Mouse (Mus musculus) liver, embryonic 14.5 days (tissue): ENCODE results near the gene Gm45233.

ENCODE experiments used
- CTCF ChIP-seq: IDR thresholded peaks from 2 replicates; pipeline ENCODE4 v1.5.1; 2016; ENCODE audit warnings: antibody characterized with exemption, low read depth, control low read depth
- EP300 ChIP-seq: IDR thresholded peaks from 2 replicates; pipeline ENCODE4 v1.6.1; 2016; ENCODE audit warnings: antibody characterized with exemption, low read depth

DNA sequence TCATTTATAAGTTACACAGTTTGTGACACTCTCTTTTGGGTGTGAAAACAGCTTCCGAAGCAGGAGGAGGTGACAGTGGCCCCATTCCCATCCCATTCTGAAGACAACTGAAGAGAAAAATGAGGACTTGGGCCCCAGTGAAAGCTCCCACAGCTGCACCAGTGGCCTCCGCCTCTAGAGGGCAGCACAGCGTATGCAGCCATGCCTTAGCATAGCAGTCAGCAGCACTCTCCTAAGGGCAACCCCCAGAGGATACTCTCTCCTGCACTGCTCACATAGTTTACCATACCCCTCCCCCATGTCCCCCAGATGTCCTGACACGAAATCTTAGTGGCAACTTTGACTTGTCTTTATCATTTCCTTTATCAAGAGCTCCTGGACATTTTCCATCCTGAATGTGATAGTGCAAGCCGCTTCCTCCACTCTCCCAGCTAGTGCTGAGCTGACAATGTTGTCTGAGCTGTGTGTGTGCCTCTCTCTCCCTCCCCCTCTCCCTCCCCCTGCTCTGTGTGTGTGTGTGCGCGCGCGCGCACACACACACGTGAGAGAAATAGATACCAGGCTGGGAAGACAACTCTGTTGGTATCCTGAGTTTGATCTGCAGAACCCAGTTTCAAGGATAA, 20.8 kb upstream of the Gm45233 start:
- TF ChIP-seq CTCF (peak; percentile 96), EP300 (no peak)
